Comparison of ENCODE assay signal across 8 mouse cellular contexts in genomic region chr12:73779332-73780231, GRCm38 (mm10).
DNase-seq lines count a peak whose midpoint lies in the region; ATAC-seq and TF ChIP-seq lines count a peak whose summit lies in the region.
"Had no signal": no experiment of that assay in that cellular context is flagged by ENCODE, and none has a peak within 500 bp of the region (broad histone marks: within the 10 kb centered on the region; RNA-seq: fewer than 3 reads in every experiment).

No protein-coding gene starts in this region.

- no peak for TF ChIP-seq CTCF in C2C12 (IDR thresholded peaks at IDR 0.05; ENCODE audit: control insufficient read depth, insufficient read depth, insufficient read length)

- H3K27me3 ChIP-seq in C2C12 (ENCODE audit: control insufficient read depth, insufficient read depth, insufficient read length), result no peaks in the 10 kb centered on the region
- H3K27me3 ChIP-seq in forebrain, embryonic 12.5 days, result no peaks in the 10 kb centered on the region

- no peaks in the 10 kb centered on the region for H3K79me3 ChIP-seq in C2C12 (ENCODE audit: low read depth)

- H3K9me3 ChIP-seq in forebrain, embryonic 12.5 days, result no peaks in the 10 kb centered on the region

- H3K4me2 ChIP-seq in forebrain, embryonic 12.5 days, result no peak overlapping the region

- peak; percentile 57 for ATAC-seq in inflammation-experienced regulatory T-cells, adult 6 months
- ATAC-seq in forebrain, embryonic 12.5 days (ENCODE audit: low FRiP score), result no peak

- DNase-seq in 416B (ENCODE audit: low read depth), result peak; percentile 98
- DNase-seq in c-Kit-positive CD71-positive TER-119-positive erythroid progenitor cells, embryonic 14.5 days (ENCODE audit: low spot score), result peak; percentile 13
- no peak for DNase-seq in embryo, embryonic 10.5 days (ENCODE audit: low spot score)

- peak overlapping the region; percentile 31 for H3ac ChIP-seq in C2C12 (ENCODE audit: control insufficient read depth, insufficient read length, low read depth)

- H3K4me1 ChIP-seq in forebrain, embryonic 12.5 days, result no peaks in the 10 kb centered on the region

- H3K36me3 ChIP-seq in C2C12 (ENCODE audit: control insufficient read depth, insufficient read depth) (no peaks in the 10 kb centered on the region), macrophage (ENCODE audit: inconsistent target) (peaks cover 27% of the 10 kb centered on the region; the same call in 1 of the 2 replicates)
- no peaks in the 10 kb centered on the region for H3K36me3 ChIP-seq in forebrain, embryonic 12.5 days (replicated peaks)

- H3K79me2 ChIP-seq in C2C12 (ENCODE audit: control insufficient read depth, insufficient read depth) (no peaks in the 10 kb centered on the region), macrophage (ENCODE audit: inconsistent target) (no peaks in the 10 kb centered on the region)

- peak overlapping the region; percentile 90 for H3K27ac ChIP-seq in macrophage
- H3K27ac ChIP-seq in forebrain, embryonic 12.5 days, result no peak overlapping the region
- H3K27ac ChIP-seq: kidney, postnatal 0 days had no signal

- H3K9ac ChIP-seq in forebrain, embryonic 12.5 days, result no peak overlapping the region

- no peak overlapping the region for H3K4me3 ChIP-seq in C2C12 (ENCODE audit: insufficient read depth, poor library complexity, severe bottlenecking)
- peak overlapping the region; percentile 5; the same call in 1 of the 2 replicates for H3K4me3 ChIP-seq in macrophage (ENCODE audit: inconsistent target)
- no peak overlapping the region for H3K4me3 ChIP-seq in forebrain, embryonic 12.5 days (replicated peaks)

- WGBS in macrophage (ENCODE audit: missing documents), result 14% methylated on average over 12 of the region's 13 CpGs
- 80% methylated on average over 13 of the region's 13 CpGs for WGBS in forebrain, embryonic 12.5 days

TF ChIP-seq in C2C12, 6 proteins besides CTCF, POLR2A, EP300 and RAD21:
- peak; percentile 97 for TF ChIP-seq MYOD1 (IDR thresholded peaks at IDR 0.05; ENCODE audit: control insufficient read depth, insufficient read length, low read depth)
- TF ChIP-seq MYOG (IDR thresholded peaks at IDR 0.05; ENCODE audit: control insufficient read depth, extremely low read depth, insufficient read length), result no peak
- TF ChIP-seq MAX (IDR thresholded peaks at IDR 0.05), result peak; percentile 98
- TF ChIP-seq CEBPB (IDR thresholded peaks at IDR 0.05; ENCODE audit: low read depth), result peak; percentile 96
- peak; percentile 63 for TF ChIP-seq USF1 (IDR thresholded peaks at IDR 0.05; ENCODE audit: low read depth)
- TF ChIP-seq FOSL1 (IDR thresholded peaks at IDR 0.05; ENCODE audit: insufficient read depth, low read length, poor library complexity, severe bottlenecking), result no peak
